Mouse (Mus musculus) testis, postnatal 14 days (tissue): ENCODE measurements around the gene Rab21.

ENCODE experiments used
- DNase-seq: peaks from one replicate; pipeline ENCODE4 v3.0.0; 2021; ENCODE audit warnings: low spot score

The Rab21 gene

DNA sequence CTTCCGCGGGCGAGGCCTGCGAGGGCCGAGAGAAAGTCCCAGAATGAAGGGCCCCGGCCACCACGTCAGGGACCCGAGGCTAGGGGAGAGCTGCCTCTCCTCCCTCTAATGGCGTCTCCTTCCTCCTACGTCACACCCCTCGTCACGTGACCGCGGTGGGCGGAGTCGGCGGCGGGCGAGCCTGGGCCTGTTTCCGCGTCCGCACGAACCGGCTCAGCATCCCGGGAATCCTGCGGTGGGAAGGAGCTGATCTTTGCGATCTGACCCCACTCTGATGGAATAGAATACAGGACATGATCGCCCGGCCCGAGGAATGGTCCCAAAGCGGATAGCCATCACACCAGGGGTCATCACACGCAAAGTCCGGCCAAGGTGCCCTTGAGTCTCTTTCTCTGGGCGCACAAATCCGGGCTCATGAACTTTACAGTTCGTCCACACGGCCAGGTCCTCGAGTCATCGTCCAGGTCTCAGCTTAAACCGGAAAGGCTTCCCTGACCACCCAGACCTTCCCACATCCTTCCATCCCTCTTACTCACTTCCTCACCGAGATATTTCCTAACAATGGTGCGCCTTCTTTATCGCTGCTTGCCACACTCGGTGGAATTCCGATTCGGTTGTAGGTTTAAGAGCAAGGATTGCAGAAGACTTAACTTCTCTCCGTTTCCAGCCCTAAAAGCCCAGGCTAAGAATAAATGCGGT, at the start of gene Rab21:
Gene Rab21 (minus strand): TSS at position 122 of the 699 bp plus-strand sequence.
- DNase-seq = peak; percentile 93

DNA sequence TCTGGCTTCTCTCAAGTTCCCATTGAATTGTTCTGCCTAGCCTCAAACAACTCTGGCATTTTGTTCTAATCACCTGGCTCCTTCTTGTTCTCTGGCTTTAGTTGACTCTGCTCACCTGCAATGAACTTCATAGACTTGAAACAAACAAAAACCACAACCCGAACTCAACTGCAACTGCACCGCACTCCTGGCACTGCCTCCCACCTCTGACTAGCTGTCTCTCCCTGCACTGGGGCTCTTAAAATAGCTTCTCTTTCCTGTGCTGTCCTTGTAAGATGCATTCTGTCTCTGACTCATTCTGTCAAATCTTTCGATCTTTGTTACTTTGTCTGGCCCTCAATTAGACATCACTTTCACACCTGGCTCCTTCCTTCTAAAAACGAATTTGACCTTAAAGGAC, 47.8 kb upstream of the Rab21 start:
- no peak for DNase-seq

DNA sequence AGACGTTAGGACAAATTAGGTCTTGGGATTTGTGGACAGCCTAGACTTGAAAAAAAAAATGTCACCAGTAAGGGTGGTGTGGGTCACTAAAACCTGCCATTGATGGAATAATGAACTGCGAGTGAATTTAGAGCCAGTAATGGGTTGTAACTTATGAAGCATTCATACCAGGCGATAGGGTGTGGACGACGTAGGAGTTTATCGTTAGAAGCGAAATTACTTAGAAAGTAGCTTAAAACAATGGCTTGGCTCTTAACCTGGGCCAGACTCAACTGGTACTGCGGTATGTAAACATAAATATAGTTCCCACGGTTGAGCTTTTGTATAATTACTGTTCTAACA, 47.2 kb upstream of the Rab21 start:
- DNase-seq = no peak

DNA sequence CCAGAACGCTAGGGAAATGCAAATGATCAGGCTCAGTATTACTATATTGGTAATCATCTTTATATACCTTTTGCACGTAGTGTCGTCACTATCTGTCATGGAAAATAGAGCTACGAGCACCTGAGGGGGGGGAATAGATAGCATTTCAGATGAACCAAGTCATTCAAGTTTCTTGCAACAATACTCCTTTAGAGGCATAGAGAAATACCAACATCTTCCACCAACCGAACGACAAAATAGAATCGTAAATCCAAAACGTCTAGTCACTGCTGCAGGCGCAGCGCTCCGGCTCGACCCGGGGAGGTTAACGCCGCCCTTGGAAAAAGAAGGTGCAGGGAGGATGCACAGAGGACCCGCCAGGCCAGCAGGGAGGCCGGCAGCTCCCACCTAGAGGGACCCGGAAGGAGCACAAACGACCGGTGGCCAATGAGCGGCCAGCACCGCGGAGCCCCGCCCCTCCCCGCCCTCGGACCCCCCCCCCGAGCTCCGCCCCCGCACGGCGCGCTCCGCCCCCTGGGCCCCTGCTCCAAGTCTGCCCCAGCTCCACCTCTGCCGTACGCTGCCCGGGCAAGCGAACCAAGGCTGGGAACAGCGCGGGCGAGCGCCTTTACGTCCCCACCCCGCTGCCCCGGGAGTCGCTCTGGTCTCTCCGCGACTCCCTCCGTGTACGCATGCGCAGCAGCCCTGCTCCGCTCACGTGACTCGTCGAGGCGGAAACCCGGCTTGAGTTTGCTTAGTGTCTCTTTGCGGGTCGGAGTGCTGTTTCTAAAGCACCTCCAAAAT, 46.6 kb upstream of the Rab21 start, which contains the start of gene Tmem19:
Gene Tmem19 (minus strand): TSS at position 662 of the 783 bp plus-strand sequence.
- DNase-seq = peak; percentile 96

DNA sequence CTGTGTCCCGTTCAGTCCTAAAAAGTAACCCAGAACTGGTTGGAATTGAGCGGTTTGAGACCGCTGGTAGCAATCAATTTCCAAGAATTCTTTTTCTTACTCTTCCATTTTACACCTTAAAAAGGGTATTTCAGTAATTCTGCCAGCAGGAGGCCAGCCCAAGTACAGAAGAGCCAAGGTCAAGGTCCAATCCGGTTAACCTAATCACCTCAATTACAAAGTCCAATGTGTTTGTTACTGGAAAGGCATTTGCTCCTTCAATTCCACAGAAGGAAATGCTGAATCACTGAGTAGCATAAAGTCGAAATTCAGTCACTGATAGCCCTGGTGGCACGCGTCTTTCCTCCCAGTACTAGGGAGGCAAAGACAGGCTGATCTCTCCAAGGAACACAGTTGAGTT, 43.7 kb upstream of the Rab21 start:
- no peak for DNase-seq

DNA sequence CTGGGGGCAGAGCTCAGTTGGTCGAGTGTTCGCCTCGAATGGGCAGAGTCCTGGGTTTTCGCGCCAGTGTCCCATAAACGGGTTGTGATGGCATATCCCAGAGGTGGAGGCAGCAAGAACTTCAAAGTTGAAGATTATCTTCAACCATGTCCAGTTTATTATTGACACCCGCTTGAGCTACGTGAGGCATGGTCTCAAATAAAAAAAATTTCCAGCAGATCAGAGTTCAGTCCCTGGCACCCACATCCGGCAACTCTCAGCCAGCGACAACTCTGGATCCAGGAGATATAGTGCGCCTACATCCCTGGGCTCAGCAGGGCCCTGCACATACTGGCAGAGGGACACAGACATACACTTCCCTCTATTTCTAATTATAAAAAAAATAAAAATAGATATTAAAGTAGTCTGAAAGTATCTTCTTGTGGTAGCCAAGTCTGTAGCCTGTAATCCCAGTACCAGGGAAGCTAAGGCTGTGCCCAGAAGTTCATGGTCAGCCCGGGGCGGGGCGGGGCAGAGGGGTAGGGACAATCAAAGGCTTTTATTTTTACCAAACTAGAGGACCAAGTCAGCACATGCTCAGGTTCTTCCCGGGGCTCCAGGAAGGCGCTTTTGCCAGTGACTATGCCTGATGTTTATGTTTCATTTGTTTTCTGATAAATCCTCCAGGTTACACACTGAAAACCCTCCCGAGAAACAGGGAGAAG, 43.0 kb upstream of the Rab21 start:
- DNase-seq = no peak

DNA sequence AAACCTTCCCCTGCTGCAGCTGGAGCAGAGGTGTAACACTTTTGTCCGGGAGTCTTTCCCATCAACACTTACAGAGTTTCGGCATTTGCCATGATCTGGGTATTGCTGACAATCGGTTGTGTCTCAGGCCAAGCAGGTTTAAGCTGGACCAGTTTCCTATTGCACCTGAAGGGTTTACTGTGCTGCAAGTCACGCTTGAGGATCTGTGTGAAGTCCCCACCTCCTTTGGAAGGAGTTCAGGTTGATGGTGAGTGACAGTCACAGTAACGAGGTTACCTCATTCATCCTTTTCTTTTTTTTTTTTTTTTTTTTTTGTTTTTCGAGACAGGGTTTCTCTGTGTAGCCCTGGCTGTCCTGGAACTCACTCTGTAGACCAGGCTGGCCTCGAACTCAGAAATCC, 40.7 kb upstream of the Rab21 start:
- DNase-seq = peak; percentile 35

DNA sequence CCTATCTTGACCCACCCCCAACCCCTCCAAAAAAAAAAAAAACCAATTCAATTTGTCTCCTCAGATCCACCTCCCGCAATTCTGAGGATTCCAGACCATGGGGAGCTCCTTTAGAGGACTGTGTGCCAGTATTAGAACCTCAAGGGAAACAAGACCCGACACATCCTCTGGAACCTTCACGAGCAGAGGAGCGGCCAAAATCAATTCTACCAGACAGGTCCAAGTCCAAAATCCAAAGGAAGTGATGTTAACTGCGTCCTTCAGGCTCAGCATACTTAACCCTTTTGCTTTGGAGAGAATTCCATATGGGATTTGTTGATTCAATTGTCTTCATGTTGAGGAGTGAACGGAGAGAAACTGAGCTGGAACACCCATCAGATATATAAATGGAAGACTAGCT, 39.6 kb upstream of the Rab21 start:
- no peak for DNase-seq

DNA sequence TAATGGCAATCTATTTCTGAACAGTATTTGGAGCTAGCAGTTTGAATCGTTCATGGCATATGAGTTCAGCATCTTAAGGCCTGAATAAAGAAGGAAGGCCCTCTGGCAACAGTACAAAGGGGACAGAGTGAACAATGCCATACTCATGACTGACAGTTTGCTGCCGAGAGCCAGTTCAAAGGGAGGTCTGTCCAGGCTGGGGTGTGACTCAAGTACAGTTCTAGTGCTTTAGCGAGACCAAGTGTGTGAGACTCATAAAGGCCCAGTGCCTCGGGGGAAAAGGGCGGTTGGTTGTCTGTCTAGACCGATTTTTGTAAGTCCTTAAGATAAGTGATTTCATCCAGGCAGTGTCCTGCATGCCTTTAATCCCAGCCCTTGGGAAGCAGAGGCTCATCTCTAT, 39.2 kb upstream of the Rab21 start:
- DNase-seq = no peak

DNA sequence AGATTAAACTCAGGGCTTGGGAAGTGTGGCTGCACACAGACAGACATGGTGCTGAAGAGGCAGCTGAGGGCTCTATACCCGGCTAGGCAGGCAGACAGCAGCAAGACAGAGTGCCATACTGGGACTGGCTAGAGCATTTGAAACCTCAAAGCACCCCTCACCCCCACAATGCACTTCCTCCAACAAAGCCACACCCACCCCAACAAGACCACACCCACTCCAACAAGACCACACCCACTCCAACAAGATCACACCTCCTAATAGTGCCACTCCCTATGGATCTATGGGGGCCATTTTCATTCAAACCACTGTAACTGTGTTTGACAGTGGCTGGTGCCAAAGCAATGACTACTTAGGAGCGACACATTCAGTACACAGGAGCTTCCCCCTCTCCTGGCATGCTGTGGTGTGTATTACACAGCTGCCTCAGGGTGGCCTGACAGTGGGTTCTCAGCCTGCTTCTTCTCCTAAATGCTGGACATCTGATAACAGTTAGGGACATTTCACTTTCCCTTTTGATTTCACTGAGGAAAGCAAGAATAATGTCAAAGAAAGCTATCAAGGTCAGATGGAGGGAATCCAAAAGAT, 35.5 kb upstream of the Rab21 start:
- no peak for DNase-seq

DNA sequence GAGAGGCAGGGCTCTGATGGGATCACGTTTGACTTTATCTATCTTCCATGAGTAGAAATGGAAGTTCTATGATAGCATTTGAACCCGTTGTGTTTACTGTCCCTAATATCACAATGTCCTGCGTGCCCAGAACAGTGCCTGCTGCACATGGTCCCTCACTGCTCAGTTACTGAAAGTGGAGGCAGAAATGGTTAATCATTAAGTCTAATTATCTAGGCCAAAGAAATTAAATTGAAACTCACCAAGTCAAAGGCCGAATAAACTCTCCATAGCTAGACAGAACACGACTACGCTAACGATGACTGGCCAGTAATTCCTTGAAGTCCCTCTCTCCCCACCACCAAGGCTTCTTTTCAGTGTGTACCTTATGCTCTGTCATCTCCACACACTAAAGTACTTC, 34.1 kb upstream of the Rab21 start:
- no peak for DNase-seq

DNA sequence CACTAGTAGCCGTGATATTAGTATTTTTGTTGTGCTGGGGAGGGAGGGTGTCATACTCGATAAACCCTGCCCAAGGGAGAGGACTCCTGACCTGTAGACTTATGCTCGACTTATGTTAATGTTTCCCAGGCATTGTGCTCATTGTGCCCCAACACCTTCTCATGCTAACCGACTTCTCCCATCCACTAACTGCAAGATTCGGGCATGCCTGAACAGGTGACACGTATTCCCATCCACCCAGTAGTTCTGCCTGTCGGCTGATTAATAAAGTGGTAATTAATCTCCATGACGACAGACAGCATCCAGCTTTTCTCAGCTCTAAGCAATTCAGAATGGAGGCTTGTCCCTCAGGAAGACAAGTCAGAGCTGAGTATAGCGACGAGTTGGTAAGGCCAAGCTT, 33.6 kb upstream of the Rab21 start:
- no peak for DNase-seq

DNA sequence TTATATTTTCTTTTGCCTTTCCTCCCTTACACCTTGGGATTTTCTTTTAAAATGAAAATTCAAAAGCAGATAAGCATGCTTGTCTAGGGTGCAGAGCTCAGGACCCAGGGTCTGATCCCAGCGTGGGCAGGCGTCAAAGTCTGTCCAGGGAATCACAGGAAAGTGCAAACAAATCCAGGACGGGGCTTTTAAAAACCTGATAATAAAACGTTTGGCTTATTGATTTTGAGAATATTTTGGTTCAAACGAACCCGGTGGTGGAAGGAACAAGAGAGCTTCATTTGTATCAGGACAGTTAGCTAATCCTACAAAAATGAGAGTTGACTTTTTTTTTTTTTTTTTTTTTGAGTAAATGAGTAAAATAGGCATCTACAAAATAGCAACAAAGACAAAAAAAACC, 32.7 kb upstream of the Rab21 start:
- no peak for DNase-seq

DNA sequence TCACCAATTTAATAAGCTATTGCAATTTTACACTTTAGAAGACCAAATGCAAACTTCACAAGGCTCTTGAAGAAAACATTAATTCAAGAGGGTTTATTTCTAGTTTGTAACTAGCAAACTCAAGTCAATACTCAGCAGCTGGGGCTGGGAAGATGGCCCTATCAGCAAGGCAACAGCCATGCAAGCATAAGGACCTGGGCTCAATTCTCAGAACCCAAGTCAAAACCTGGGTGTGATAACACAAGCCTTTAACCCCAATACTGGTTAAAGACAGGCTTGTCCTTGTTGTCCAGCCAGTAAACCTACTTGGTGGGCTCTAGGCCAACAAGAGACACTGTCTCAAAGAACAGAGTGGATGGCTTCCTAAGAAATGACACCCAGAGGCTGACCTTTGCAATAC, 31.1 kb upstream of the Rab21 start:
- DNase-seq = no peak

DNA sequence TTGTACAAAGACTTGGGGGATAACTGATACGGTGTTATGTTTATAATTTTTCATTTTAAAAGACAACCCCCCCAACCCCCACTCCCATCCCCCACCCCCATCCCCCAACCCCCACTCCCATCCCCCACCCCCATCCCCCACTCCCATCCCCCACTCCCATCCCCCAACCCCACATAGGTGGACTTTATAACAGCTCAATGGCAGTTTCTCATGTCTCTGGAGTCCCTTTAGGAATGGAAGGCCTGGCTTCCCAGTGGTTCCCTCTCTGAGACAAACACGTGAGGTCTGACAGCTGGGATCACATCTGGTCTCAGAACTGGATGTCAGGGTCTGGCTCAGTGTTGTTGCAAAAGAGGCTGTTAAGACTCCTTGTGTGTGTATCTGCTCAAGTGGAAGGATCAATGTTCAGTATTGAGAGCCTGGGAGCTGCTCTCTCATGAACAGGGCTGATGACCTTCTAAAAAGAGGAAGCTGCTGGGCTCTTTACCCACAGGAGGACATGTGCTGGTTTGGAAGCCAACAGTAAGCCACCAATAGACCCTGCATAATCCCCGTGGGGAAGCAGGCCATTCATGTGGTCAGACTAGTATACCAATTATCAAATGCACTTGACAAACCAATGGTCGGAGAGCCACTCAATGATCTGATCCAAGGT, 27.5 kb upstream of the Rab21 start:
- no peak for DNase-seq

DNA sequence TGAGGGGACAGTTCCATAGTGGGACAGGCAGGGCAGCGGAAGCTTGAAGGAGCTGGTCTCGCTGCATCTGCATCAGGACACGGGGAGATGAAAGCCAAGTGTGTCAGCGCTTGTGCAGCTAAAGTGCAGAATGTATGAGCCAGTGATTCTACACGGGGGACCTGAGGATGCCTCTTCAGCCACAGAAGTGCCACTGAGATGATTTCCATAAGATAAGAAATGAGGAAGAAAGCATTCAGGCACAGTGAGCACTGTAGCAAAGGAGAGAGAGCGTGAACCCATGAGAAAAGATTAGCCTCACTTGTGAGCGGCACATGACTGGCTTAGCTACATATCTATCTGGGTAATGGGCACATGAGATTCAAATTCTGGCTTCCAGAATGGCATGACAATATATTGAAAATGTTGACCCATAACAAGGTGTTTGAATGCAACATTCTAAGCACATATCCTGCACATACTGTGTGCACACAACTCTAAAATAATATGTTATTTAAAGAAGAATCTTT, 24.5 kb upstream of the Rab21 start:
- DNase-seq = no peak

DNA sequence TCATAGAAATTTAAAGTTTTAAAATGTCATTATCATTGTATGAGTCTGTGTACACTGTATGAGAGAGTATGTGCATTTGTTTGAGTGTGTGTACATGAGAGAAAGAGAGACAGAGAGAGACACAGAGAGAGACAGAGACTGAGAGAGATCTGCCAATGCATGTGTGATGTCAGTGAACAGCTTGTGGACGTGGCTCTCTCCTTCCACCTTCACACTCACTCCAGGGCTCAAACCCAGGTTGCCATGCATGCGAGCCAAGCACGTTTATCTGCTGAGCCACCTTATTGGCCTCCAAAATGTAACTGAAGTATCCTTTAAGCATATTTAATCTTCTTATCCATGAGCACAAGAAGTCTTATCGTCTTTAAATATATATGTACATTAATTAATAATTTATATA, 21.5 kb upstream of the Rab21 start:
- no peak for DNase-seq

DNA sequence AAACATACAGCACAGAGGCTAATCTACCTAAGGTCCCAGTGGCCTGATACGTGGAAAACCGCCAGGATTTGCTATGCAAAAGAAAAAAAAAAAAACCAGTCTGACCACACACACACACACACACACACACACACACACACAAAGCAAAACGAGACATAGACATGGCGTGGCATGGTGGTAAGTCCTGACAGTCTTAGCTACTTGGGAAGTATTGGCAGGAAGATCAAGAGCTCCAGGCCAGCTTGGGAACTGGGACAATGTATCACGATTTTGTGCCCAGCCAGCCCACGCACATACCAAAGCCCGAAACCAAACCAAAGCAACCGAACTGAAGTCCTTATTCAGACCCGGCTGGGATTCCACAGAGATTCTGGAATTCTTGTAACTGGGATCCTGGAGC, 18.1 kb upstream of the Rab21 start:
- DNase-seq = no peak

DNA sequence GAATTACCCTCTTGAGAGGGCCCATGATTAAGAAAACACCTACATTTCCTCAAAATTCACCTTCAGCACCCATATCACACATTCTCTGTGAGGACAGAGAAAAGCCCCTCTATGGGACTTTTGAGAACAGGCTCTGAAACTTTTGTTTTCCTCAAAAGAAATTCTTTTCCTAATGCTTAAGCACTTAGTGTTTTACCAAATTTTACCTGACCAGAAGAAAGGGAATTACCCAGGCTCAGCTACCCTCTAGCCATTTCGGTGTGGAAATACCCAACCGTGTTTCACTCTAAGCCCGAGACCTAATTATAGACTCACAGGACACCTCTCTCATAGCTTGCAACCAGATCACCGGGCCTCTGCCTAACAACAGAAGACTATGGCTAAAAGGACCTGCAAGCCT, 17.6 kb upstream of the Rab21 start:
- no peak for DNase-seq

DNA sequence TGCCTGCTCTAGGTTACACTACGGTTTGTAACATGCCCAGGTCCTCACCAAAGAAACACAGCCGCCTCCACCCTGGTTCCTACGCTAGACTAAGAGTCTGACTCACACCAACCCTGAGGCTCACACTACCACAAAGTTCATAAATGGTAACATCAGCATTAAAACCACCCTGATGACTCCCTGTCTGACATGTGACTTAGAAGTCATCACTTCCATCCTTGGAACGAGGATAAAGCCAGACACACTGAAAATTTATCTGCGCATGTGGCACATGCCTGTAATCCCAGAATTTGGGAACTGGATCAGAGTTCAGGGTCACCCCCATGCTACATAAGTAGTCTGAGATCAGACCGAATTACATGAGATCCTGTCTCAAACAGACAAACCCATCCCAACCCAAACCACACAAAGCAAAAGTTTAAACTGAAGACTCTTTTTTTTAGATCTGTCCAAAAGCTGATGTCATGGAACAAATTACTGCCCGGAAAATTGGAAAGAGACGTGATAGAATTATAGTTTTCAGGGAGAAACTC, 17.1 kb upstream of the Rab21 start:
- DNase-seq = no peak

DNA sequence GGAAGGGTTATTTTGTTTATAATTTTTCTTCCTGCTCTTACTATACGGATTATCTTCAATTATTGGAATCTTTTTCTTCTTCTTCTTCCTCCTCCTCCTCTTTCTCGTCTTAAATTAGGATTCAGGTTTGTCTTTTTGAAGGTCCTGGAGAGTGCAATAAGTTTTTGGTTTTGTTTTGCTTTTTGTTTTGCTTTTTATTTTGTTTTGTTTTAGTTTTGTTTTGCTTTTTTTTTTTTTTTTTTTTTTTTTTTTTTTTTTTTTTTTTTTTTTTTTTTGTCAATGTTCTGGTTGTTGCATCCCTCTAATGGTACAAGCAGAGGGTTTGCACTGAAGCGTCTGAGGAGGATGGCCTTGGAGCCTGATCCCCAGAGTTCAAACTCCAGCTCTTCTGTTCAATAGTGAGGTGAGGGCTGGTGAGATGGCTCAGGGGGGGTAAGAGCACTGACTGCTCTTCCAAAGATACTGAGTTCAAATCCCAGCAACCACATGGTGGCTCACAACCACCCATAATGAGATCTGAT, 13.7 kb upstream of the Rab21 start:
- DNase-seq = no peak

DNA sequence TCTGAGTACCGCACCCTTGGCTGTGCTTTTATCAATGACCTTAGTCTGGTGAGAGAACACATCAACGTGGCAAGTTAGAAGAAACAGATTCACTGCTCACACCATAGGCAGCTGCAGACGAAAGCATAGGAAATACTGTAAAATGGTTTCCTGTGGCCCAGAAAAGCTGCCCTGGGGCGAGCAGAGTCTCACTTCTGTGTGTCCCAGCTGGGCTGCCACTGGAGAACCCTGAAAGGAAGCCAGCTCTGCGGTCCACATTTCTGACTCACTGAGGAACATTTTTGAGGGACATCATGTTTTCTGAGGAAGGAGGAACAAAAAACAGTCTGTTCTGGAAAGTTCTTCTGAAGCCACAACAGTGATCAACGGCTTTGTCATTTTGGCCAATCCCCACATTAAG, 13.1 kb upstream of the Rab21 start:
- no peak for DNase-seq
